Mouse (Mus musculus) brain, adult 10 weeks (tissue): ENCODE results near the gene Per2. TPM values are rescaled to one million over a fixed set of nuclear protein-coding genes. Genes with fewer than 3 reads are reported as not detected.

ENCODE experiments used
- polyA plus RNA-seq: library from polyadenylated mRNA; stranded (reverse); fragments of 350-450 nt; fragmentation: Illumina TruSeq; extraction: RNeasy Lipid Tissue Mini Kit (QIAGEN cat#74804); gene quantifications from one replicate; pipeline ENCODE4 v1.2.3, GENCODE M21; 2015; ENCODE audit warnings: low read depth, low replicate concordance

Gene Per2
- 18.4 TPM for polyA plus RNA-seq

DNA sequence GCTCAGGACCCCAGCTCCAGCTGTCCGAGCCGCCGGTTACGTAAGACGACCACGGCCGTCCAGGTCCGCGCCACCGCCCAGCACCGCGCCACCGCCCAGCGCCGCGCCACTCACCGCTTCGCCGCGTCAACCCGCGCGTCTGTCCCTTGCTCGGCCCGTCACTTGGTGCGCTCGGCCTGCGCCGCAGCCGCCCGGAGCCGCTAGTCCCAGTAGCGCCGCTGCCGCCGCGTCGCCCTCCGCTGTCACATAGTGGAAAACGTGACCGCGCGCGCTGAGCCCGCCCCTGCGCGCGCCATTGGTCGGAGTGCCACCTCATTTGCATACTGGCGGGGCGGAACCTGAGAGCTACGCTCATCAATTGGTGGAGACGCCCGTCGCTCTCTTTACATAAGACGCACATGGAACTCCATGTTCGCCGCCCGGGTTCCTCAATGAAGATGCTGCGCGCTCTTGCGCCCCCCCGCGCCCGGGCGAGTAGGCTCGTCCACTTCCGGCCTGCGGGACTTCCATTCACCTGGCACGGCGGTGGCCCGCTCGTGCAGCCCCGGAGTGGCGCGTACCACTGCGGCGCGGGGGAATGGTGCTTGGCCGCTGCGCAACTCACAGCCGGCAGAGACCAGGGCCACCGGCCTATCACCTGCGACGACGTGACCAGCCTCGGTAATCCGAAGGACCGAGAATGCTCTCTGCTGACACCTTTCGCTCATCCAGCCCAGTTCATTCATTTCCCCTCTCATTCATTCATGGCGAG is at the start of gene Per2:
Per2 (minus strand) TSS at position 266 of the 751 bp plus-strand sequence.

GRCm38 (mm10) chr1:91494457-91495140 is 35.5 kb upstream of the Per2 start, which contains the start of gene Traf3ip1:
Gene Traf3ip1, plus strand, starts transcription at chr1:91494647.

DNA sequence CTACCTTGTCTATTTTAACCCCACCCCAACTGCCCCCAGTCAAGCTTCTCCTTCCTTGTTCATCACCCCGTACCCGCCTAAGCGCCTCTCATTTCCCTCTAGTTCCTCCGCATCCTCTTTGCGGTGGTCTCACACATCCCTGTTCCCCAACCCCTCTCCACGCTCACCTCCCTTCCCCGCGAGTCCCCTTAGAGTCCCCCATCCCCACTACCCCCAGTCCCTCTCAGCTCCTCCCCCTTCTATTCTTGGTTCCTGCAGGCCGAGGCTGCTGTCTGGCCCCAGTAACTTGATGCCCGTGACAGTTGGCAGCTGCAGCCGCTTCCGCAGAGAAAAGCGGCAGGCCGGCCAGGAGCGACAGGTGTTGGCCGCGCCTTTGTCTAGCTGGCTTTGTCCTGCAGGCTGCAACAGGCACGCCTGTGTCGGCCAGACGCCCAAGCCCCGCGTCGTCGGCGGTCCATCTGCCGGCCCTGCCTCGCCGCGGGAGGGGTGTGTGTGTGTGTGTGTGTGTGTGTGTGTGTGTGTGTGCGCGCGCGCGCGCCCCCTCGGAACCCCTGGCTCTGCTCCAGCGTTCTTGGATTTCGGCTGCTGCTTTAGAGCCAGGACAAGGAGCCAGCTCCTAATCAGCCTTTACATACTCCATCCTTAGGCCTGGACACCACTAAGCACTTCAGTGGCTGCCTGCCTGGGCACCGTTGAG is 45.1 kb downstream of the Per2 start, which contains the start of gene Hes6:
Hes6 (minus strand) TSS at position 141 of the 697 bp plus-strand sequence.

DNA sequence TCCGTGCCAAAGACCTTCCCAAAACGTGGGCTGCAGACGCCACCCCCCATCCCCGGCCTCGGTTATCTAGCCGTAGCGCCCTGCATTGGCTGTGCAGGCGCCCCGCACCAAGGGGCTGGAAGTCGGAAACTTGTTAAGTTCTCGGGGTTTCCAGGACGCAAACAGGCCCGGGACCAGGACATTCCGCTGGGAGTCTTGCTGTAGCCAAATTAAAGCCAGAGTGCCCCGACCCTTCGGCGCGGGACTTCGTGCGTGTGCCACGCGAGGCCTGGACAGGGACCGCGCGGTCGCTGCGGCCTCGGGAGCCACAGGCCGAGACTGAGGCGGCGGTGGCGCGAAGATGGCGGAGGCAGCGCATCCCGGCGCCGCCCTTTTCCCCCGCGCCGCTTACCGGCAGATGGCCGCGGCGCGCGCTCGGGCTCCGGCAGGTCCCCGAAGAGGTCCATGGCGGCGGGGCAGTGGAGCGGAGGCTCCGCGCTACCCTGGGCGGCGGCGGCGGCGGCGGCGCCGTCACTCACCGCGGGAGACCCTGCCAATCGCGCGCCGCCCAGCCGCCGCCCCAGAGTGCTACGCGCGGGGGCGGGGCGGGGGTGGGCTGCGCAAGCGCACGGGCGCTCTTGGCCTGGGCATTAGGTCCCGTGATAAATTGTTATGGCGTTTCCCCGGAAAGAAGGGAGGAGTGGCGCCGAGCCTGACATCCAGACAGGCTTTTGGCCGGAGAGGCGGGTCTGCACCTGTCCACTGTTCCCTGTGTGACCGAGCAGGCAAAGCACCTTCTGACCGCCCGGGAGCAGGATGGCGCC is 60.7 kb downstream of the Per2 start, which contains the start of gene Ilkap:
Ilkap (minus strand) TSS at position 556 of the 803 bp plus-strand sequence.

DNA sequence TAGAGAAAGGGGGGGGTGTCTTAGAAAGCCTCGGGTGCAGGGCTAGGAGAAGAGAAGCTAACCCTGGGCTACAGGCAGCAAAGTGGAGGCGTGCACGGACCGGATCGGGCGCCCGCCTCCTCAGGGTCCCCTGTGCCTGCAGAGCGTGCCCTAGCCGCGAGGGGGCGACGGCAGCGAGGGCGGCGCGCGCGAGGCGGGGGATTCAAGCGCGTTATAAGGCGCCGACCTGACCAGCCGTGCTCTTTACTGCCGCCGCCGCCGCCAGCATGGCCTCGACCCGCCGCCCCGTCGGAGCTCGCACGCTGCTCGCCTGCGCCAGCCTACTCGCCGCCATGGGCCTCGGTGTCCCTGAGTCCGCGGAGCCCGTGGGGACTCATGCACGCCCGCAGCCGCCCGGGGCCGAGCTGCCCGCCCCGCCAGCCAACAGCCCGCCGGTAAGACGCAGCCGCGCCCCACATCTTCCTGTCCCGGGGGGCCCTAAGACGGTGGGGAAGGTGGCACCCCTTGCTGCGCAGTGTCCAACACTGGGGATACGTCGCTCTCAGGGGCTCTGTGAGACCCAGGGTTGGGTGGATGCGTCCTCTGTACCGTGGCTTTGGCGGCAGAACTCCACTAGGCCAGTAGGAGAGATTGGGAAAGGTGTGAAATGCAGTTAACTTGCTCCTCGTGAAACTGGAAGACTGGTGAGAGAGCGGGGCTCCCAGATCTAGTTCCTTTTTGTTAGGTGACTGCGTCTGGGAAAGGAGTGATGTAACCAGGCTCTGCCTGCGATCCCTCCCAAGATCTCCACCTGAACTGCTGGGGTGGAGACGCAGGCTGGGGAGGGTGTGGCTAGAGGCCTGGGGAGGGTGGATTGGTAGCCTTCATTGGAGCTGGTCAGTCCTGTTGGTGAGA is 92.7 kb downstream of the Per2 start, which contains the start of gene Erfe:
Erfe (plus strand) TSS at position 216 of the 894 bp plus-strand sequence.

Other genes starting within 250 kb of the Per2 start
- gene Ube2f, start 209.0 kb downstream of the Per2 start, polyA plus RNA-seq, result 69.6 TPM
- gene Scly, start 161.0 kb downstream of the Per2 start, polyA plus RNA-seq, result 17.9 TPM
- gene Espnl, start 137.2 kb downstream of the Per2 start, polyA plus RNA-seq, result 0.21 TPM
- 0.13 TPM for gene Klhl30, start 108.3 kb downstream of the Per2 start, polyA plus RNA-seq
- 0.31 TPM for gene Erfe, start 92.9 kb downstream of the Per2 start, polyA plus RNA-seq
- 72.3 TPM for gene Ilkap, start 60.5 kb downstream of the Per2 start, polyA plus RNA-seq
- gene Hes6, start 45.3 kb downstream of the Per2 start, polyA plus RNA-seq, result 17.5 TPM
- gene Traf3ip1, start 35.3 kb upstream of the Per2 start, polyA plus RNA-seq, result 9.9 TPM
- 22.9 TPM for gene Asb1, start 81.2 kb upstream of the Per2 start, polyA plus RNA-seq